Mouse (Mus musculus) lung, postnatal 0 days (tissue): ENCODE data around the gene Ppp6r3.

Source experiments
- CTCF ChIP-seq: IDR thresholded peaks from 2 replicates; pipeline ENCODE4 v1.5.1; 2016; ENCODE audit warnings: antibody characterized with exemption, mild to moderate bottlenecking
- EP300 ChIP-seq: IDR thresholded peaks from 2 replicates; pipeline ENCODE4 v1.6.1; 2016; ENCODE audit warnings: antibody characterized with exemption, mild to moderate bottlenecking, control low read depth

- TF ChIP-seq CTCF (no peak), EP300 (no peak)
Measured at GRCm38 (mm10) chr19:3613991-3614390, 38.4 kb upstream of the Ppp6r3 start.
